Mouse (Mus musculus) brain, embryonic 14.5 days (tissue): Measurements from ENCODE around the gene Vrk1.

Experiments used
- CTCF ChIP-seq: fragments of 200-500 bp; IDR thresholded peaks from 2 replicates; pipeline ENCODE4 v1.5.1; 2012; ENCODE audit warnings: inconsistent platforms, mild to moderate bottlenecking, moderate library complexity, borderline replicate concordance; ENCODE audit not compliant: insufficient read depth, insufficient read length; ENCODE audit errors: extremely low read depth
- POLR2A ChIP-seq: fragments of 200-500 bp; IDR thresholded peaks from 2 replicates; pipeline ENCODE4 v1.6.1; 2012; ENCODE audit warnings: mild to moderate bottlenecking, inconsistent platforms, borderline replicate concordance; ENCODE audit not compliant: poor library complexity, insufficient read depth, insufficient read length, severe bottlenecking; ENCODE audit errors: extremely low read depth

DNA sequence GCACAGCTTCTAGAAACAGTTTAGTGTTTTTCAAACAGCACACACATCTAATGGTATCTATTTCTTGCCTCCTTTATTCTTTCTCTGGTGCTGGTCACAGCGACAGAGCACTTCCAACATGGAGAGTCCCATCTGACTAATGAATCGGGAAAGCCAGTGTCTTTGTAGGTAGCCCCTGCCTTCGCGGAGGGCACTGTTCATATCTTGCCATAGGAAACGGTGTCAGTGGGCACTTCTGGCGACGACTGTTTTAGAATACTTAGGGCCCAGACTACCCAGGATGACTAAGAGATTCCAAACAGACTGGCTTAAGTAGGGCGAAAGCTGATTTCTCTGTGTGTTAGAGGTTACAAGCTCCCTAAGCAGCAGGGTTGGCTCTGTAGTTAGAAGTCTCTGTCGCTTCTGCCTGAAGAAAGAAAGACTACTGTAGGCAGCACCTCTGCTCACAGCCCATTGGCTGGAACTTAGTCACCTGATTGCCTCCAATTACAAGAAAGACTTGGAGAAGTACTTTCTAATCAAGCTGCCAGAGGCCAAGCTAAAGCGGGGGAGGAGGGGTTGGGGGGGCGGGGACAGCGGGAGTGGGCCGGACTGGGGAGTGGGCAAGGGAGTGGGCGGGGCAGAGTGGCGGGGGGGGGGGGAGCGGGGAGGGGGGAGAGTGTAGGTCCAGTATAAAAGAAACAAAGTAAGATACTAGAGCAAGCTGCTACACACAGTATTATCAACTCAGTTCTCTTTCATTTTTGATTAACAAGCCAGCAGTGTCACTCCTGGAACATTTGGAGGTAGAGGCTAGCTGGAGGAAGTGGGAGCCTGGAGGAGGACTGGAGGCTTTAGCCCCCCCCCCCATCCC is 28.7 kb upstream of the Vrk1 start:
- TF ChIP-seq CTCF = no peak
- no peak for TF ChIP-seq POLR2A
